Mouse (Mus musculus) limb, embryonic 10.5 days (tissue): ENCODE measurements around the gene Bzw2. TPM values are rescaled to one million over a fixed set of nuclear protein-coding genes. Genes with fewer than 3 reads are reported as not detected.
A peak's percentile ranks its signal among the peaks of the same experiment; 100 is the strongest.

ENCODE experiments used
- DNase-seq: peaks from one replicate; pipeline ENCODE4 v3.0.0-alpha.2; 2017; ENCODE audit warnings: low spot score
- H3K27ac ChIP-seq: fragments of 300-500 bp; sonication (generic); 2 replicates; pipeline ENCODE4 v1.5.1; 2016; ENCODE audit warnings: mild to moderate bottlenecking
- H3K27me3 ChIP-seq: fragments of 300-500 bp; sonication (generic); 2 replicates; pipeline ENCODE4 v1.6.1; 2016; ENCODE audit warnings: low read depth, mild to moderate bottlenecking; ENCODE audit not compliant: poor library complexity, severe bottlenecking
- H3K36me3 ChIP-seq: fragments of 300-500 bp; sonication (generic); 2 replicates; pipeline ENCODE4 v1.6.1; 2016; ENCODE audit warnings: mild to moderate bottlenecking, moderate library complexity
- H3K4me1 ChIP-seq: fragments of 300-500 bp; sonication (generic); 2 replicates; pipeline ENCODE4 v1.6.1; 2016
- H3K4me3 ChIP-seq: fragments of 300-500 bp; sonication (generic); 2 replicates; pipeline ENCODE4 v1.5.1; 2016; ENCODE audit warnings: mild to moderate bottlenecking, moderate library complexity
- H3K9me3 ChIP-seq: fragments of 300-500 bp; sonication (generic); replicated peaks from 2 replicates; pipeline ENCODE4 v1.6.1; 2016; ENCODE audit warnings: mild to moderate bottlenecking
- WGBS: fragments of 180-500 bp; shearing (Covaris S2); methylation state at CpG from one replicate; pipeline ENCODE4 v1.1.7; 2016; 5-methylcytosine and 5-hydroxymethylcytosine counted together
- polyA plus RNA-seq: library from polyadenylated mRNA; unstranded; fragments of >200 nt; fragmentation: Nextera tagmentation; extraction: Ambion mirVana; gene quantifications from 2 replicates; pipeline ENCODE4 v1.2.1, GENCODE M21; 2016

Bzw2 gene
- polyA plus RNA-seq, 1 experiment from 2014 or later: 293 TPM

- H3K4me1 ChIP-seq: peaks cover 23% of the 10 kb centered on the region
- WGBS: under 1% methylated on average over 42 of the region's 42 CpGs
- peak within 1 kb of the TSS; percentile 97 for H3K27ac ChIP-seq
- no peaks in the 10 kb centered on the region for H3K27me3 ChIP-seq
- peak within 1 kb of the TSS; percentile 85 for H3K4me3 ChIP-seq
- peak; percentile 95 for DNase-seq
- H3K36me3 ChIP-seq: peaks cover 10% of the 10 kb centered on the region; the same call in 1 of the 2 replicates
- no peaks in the 10 kb centered on the region for H3K9me3 ChIP-seq
Observed at GRCm38 (mm10) chr12:36156637-36157303, 1.1 kb downstream of the Bzw2 start, which contains the start of gene Ankmy2. Gene Ankmy2 (plus strand): TSS chr12:36157114.

- DNase-seq: no peak
- Histone ChIP-seq H3K4me1 (peaks cover 23% of the 10 kb centered on the region), H3K9me3 (no peaks in the 10 kb centered on the region), H3K27me3 (no peaks in the 10 kb centered on the region), H3K36me3 (peaks cover 10% of the 10 kb centered on the region; the same call in 1 of the 2 replicates), H3K27ac (peak overlapping the region; percentile 97), H3K4me3 (peak overlapping the region; percentile 85)
- under 1% methylated on average over 33 of the region's 33 CpGs for WGBS
Observed at GRCm38 (mm10) chr12:36156101-36156636, 1.7 kb downstream of the Bzw2 start.

- 15% methylated on average over 8 of the region's 8 CpGs for WGBS
- Histone ChIP-seq H3K4me3 (peak overlapping the region; percentile 85), H3K27ac (peak overlapping the region; percentile 97; the same call in 1 of the 2 replicates), H3K27me3 (no peaks in the 10 kb centered on the region), H3K9me3 (no peaks in the 10 kb centered on the region), H3K36me3 (peaks cover 10% of the 10 kb centered on the region; the same call in 1 of the 2 replicates), H3K4me1 (peaks cover 23% of the 10 kb centered on the region)
- DNase-seq: no peak
Observed at GRCm38 (mm10) chr12:36155141-36155641, 2.7 kb downstream of the Bzw2 start.

GRCm38 (mm10) chr12:36150737-36151136 lies 7.1 kb downstream of the Bzw2 start:
- DNase-seq: no peak
- peaks cover 23% of the 10 kb centered on the region for H3K36me3 ChIP-seq
- no peaks in the 10 kb centered on the region for H3K9me3 ChIP-seq
- no peak overlapping the region for H3K4me3 ChIP-seq
- peaks cover 12% of the 10 kb centered on the region for H3K4me1 ChIP-seq
- WGBS: 96% methylated on average over 2 of the region's 2 CpGs
- no peak overlapping the region for H3K27ac ChIP-seq
- H3K27me3 ChIP-seq: no peaks in the 10 kb centered on the region

GRCm38 (mm10) chr12:36150265-36150664 lies 7.6 kb downstream of the Bzw2 start:
- no peaks in the 10 kb centered on the region for H3K27me3 ChIP-seq
- no peak overlapping the region for H3K27ac ChIP-seq
- H3K4me3 ChIP-seq: no peak overlapping the region
- peaks cover 26% of the 10 kb centered on the region for H3K36me3 ChIP-seq
- 95% methylated on average over 2 of the region's 2 CpGs for WGBS
- H3K4me1 ChIP-seq: peaks cover 9% of the 10 kb centered on the region
- no peak for DNase-seq
- H3K9me3 ChIP-seq: no peaks in the 10 kb centered on the region

GRCm38 (mm10) chr12:36146230-36147011 lies 11.5 kb downstream of the Bzw2 start:
- Histone ChIP-seq H3K36me3 (peaks cover 22% of the 10 kb centered on the region), H3K27me3 (no peaks in the 10 kb centered on the region), H3K9me3 (no peaks in the 10 kb centered on the region), H3K4me1 (no peaks in the 10 kb centered on the region), H3K27ac (no peak overlapping the region), H3K4me3 (no peak overlapping the region)
- WGBS: 97% methylated on average over 3 of the region's 3 CpGs
- DNase-seq: no peak

- no peak for DNase-seq
- Histone ChIP-seq H3K27me3 (no peaks in the 10 kb centered on the region), H3K36me3 (peaks cover 44% of the 10 kb centered on the region), H3K4me1 (no peaks in the 10 kb centered on the region), H3K9me3 (no peaks in the 10 kb centered on the region), H3K27ac (no peak overlapping the region), H3K4me3 (no peak overlapping the region)
- WGBS: 94% methylated on average over 6 of the region's 6 CpGs
Observed at GRCm38 (mm10) chr12:36140401-36140800, 17.5 kb downstream of the Bzw2 start.

GRCm38 (mm10) chr12:36137192-36137591 lies 20.7 kb downstream of the Bzw2 start:
- Histone ChIP-seq H3K27me3 (no peaks in the 10 kb centered on the region), H3K9me3 (no peaks in the 10 kb centered on the region), H3K27ac (no peak overlapping the region), H3K4me1 (no peaks in the 10 kb centered on the region), H3K36me3 (peaks cover 67% of the 10 kb centered on the region), H3K4me3 (no peak overlapping the region)
- 96% methylated on average over 4 of the region's 4 CpGs for WGBS
- DNase-seq: no peak

- peaks cover 76% of the 10 kb centered on the region for H3K36me3 ChIP-seq
Observed at GRCm38 (mm10) chr12:36136285-36136684, 21.6 kb downstream of the Bzw2 start.

GRCm38 (mm10) chr12:36135409-36135808 lies 22.5 kb downstream of the Bzw2 start:
- peaks cover 75% of the 10 kb centered on the region for H3K36me3 ChIP-seq
- no peaks in the 10 kb centered on the region for H3K27me3 ChIP-seq
- no peaks in the 10 kb centered on the region for H3K9me3 ChIP-seq
- H3K27ac ChIP-seq: no peak overlapping the region
- WGBS: 95% methylated on average over 3 of the region's 3 CpGs
- no peaks in the 10 kb centered on the region for H3K4me1 ChIP-seq
- H3K4me3 ChIP-seq: no peak overlapping the region
- no peak for DNase-seq

More at GRCm38 (mm10) chr12:36136285-36136684, 21.6 kb downstream of the Bzw2 start:
- Histone ChIP-seq H3K27me3 (no peaks in the 10 kb centered on the region), H3K4me3 (no peak overlapping the region), H3K9me3 (no peaks in the 10 kb centered on the region), H3K4me1 (no peaks in the 10 kb centered on the region), H3K27ac (no peak overlapping the region)
- DNase-seq: no peak
- WGBS: 94% methylated on average over 8 of the region's 8 CpGs

GRCm38 (mm10) chr12:36134111-36134510 lies 23.8 kb downstream of the Bzw2 start:
- DNase-seq: no peak
- Histone ChIP-seq H3K4me3 (no peak overlapping the region), H3K9me3 (no peaks in the 10 kb centered on the region), H3K4me1 (no peaks in the 10 kb centered on the region), H3K27me3 (no peaks in the 10 kb centered on the region), H3K36me3 (peaks cover 79% of the 10 kb centered on the region), H3K27ac (no peak overlapping the region)
- 91% methylated on average over 5 of the region's 5 CpGs for WGBS

- H3K4me1 ChIP-seq: no peaks in the 10 kb centered on the region
- DNase-seq: no peak
- H3K9me3 ChIP-seq: no peaks in the 10 kb centered on the region
- WGBS: 96% methylated on average over 5 of the region's 5 CpGs
- H3K4me3 ChIP-seq: no peak overlapping the region
- no peak overlapping the region for H3K27ac ChIP-seq
- H3K36me3 ChIP-seq: peaks cover 82% of the 10 kb centered on the region
- H3K27me3 ChIP-seq: no peaks in the 10 kb centered on the region
Observed at GRCm38 (mm10) chr12:36133547-36133946, 24.3 kb downstream of the Bzw2 start.

GRCm38 (mm10) chr12:36132668-36133067 lies 25.2 kb downstream of the Bzw2 start:
- no peaks in the 10 kb centered on the region for H3K9me3 ChIP-seq
- H3K36me3 ChIP-seq: peaks cover 85% of the 10 kb centered on the region
- DNase-seq: no peak
- H3K27ac ChIP-seq: no peak overlapping the region
- H3K4me3 ChIP-seq: no peak overlapping the region
- H3K4me1 ChIP-seq: no peaks in the 10 kb centered on the region
- WGBS: 95% methylated on average over 3 of the region's 3 CpGs
- H3K27me3 ChIP-seq: no peaks in the 10 kb centered on the region
